Mouse (Mus musculus): ENCODE data around the gene Tsr1.

GRCm38 (mm10) chr11:74876801-74877200, 21.1 kb upstream of the Tsr1 start:
- TF ChIP-seq CTCF (IDR thresholded peaks at IDR 0.05; ENCODE audit: low read depth) = no peak
- TF ChIP-seq EP300 (IDR thresholded peaks at IDR 0.05; ENCODE audit: low read depth) = no peak

Data from liver, embryonic 14.5 days (tissue).